Mouse (Mus musculus): ENCODE data around the gene Hist2h3c2.

DNA sequence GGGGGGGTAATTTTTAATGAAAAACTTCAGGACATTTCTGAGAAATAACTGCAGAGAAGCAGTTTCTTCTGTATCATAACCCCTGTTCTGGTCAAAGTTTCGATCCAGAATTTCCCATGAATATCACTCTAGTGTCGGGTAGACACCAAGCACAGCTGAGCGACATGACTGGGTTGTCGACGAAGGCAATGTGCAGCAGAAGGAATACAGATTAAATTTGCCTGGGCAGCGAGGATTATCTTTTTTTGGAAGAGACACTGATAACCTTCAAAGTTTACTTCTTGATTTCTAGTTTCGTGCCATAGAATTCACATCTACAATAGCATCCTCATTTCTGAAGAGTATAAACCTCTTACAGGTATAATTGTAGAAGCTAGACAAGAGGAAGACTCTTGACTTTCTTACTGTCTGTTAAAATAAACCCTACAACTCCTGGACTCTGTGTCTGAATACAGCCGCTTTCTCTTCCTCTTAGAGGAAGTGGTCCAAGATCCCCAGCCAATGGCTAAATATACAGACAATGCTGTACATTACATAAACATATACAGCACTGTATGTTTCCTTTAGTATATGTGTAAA lies 27.3 kb upstream of the Hist2h3c2 start:
- no peak for TF ChIP-seq CTCF (IDR thresholded peaks at IDR 0.05; ENCODE audit: low read depth)
- peak; percentile 69; the same call in 1 of the 2 replicates for TF ChIP-seq EP300 (IDR thresholded peaks at IDR 0.05; ENCODE audit: low read depth)
